Mouse (Mus musculus) common myeloid progenitor, adult 5-6 weeks (primary cell): Measurements from ENCODE around the gene Tax1bp3. TPM values are rescaled to one million over a fixed set of nuclear protein-coding genes. Genes with fewer than 3 reads are reported as not detected.

ENCODE experiments used
- ATAC-seq: replicated peaks from 2 replicates; pipeline ENCODE4 v1.8.0; 2016; ENCODE audit warnings: low read depth, mild to moderate bottlenecking, moderate TSS enrichment, inconsistent platforms; ENCODE audit not compliant: poor library complexity, severe bottlenecking
- total RNA-seq: library from RNA; stranded (forward); fragments of 200-1000, 187-1606 nt; gene quantifications from 2 replicates; pipeline ENCODE4 v1.2.3, GENCODE M21; 2017

The Tax1bp3 gene
- total RNA-seq: 7.7 and 11.4 TPM in 2 replicates

DNA sequence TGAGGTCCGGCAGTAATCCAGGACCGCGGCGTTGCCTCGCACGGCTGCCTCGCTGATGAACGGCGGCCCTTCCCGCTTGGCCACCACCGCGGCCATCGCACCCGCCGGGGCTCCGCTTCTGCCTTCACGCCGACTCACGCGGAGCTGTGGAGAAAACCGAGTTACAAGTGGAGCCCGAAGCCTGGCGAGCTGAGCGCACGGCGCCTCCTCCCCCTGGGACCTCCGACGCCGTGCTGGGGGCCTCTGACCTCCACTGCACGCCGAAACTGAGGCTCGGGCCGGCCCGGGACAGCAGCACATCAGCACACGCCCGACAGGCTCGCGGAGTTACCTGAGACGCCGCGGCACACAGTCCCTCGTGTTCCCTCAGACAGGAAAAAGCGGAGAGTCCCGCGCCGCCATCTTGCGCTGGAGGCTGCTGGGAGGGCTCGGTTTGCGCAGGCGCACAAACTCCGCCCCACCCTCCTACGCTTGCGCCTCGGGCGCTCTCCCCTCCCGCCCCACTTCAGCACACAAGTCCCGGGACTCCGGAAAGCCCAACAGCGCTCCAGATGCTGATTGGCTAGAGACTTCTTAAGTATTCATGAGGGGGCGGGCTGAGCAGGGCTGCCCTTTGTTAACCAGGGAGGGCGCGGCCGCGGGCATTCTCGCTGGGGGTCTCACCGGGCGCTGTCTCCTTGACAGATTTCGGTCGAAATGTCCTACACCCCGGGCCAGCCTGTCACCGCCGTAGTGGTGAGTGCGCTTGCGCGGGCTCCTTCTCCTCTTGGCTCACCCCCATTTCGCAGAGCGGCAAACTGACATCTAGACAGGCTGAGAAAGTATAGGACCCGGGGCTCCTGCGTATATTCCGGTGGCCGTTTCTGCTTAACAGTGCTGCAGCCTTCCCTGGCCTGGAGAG is at the start of gene Tax1bp3, which contains the start of gene Emc6:
Tax1bp3 (plus strand) TSS at position 476 of the 901 bp plus-strand sequence.
Emc6 (minus strand) TSS at position 430 of the 901 bp plus-strand sequence.
- peak; percentile 96 for ATAC-seq

DNA sequence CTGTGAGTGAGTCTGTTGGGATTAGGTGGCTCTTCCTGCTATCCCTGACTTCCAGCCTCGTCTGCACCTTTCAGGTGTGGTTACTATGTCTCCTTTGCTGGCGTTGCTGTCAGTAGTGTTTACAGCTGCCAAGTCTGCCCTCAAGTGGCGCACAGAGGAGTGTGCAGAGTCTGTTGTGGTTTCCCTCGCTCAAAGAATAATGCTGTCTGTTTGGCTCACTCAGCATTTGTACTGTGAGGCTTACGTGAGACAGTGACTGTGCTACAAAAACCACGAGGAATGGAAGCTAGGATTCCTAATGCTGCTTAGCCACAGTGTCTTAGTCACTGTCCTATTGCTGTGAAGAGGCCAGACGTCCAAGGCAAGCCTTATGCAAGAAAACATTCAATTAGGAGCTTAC is 45.9 kb upstream of the Tax1bp3 start:
- peak; percentile 80 for ATAC-seq

DNA sequence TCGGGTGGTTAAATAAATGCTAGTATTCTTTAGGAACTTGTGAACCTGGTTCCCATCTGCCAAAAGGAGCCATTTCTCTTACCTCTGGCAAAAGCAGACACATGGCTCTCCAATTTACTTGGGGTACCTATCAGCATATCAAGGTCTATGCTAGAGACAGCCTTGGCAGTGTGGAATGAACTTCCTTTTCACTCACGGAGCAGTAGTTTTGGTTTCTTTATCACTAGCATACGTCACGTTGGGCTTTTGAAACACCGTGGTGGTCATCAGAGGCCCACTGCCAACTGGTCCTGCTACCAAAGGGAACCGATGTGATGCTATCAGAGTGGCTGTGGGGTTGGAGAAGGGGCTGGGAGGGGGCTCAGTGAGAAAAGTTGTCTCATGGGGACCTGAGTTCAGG is 43.9 kb upstream of the Tax1bp3 start:
- peak; percentile 57 for ATAC-seq

DNA sequence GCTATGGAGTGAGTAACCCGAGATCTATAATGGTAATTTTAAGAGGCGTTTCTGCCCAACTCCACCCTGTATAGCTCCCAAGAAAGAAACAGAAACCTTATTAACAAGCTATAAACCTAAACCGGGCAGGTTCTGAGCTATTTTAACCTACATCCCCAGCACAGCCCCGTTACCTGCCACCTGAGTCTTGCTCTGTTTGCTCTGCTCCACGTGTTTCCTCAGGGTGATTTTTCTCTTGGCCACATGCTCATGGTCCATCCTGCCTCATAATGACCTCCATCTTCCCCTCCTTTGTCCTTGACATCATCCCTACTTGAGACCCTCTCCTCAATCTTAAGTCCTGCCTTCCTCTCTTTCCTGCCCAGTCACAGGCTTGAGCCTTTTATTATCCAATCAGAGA is 42.7 kb upstream of the Tax1bp3 start:
- no peak for ATAC-seq

DNA sequence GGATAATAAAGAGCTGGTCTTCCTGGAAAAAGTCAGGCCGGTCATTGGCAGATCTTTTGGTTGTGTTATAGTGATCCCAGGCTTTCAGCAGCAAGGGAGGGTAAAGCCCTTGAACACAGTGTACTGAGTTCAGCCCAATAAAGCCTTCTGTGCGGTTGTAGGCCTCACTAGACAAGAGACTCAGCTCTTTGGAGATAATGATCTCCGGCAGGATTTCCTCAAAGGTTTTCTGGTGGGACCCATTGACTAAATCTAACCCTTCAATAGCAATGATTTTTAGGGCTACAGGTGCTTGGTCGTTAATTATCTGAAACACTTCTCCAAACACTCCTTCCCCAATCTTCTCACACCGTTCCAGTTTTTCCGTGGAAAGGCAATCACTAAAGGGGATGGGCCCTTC is 40.3 kb upstream of the Tax1bp3 start:
- ATAC-seq: no peak

DNA sequence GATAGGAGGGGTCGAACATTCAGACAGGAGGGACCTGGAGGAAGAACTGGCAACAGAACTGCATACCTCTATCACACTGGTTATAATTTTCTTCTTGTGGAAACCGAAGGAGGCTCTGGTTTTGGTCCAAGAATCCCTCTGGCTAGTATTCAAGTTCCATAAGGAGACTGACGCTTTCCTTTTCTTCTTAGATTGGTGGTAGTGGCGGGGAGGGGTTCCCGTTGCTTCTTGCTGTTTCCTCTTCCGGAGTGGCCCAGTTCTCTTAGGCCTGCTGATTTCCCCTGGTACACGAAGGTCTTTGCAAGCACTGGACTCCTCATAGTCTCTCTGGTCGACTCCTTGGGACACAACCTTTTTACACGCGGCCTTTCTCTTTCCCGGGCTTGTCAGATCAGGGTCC is 39.8 kb upstream of the Tax1bp3 start:
- 0 out of 2 replicates have a peak, but pooled peaks have one; percentile 13 for ATAC-seq

DNA sequence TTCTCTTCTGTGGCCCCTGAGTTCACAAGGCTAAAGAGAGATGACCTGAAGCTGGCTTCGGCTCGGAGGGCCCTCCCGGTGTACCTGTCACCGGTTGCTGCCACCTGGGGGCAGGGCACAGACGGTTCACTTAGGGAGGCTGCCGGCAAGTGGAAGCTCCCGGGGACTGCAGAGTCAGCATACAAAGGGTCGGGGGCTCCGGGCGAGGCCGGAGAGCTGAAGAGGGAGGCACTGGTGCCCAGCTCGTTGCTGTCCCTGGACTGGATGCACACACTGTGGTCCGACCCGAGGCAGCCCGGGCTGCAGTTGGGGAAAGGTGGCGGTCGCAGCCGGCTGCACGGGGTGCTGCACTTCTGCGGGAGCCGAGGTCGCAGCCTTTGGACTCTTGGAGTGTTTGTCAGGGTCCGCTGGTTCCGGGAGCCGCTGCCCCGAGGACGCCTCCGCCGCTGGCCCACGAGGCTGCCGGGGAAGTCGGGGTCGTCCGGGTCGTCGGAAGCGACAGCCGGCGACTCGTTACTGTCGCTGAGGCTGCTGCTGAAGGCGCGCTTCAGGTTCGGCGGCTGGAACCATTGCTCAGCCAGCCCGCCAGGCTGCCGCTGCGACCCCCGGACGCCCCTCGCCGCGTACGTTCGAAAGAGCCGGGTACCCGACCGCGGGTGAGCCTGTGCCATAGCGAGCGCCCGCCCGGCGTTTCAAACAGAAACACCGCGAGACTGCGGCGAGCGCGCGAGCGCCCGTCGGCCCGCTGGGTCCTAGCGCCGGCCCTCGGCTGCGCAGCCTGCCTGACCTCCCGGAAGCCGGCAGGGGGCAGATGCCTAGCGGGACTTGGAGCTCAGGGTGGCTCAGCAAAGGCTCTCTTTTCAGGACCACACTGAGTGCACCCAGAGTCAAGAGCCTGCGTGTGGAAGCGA is 39.0 kb upstream of the Tax1bp3 start, which contains the start of gene Haspin:
Haspin (minus strand) TSS at position 704 of the 911 bp plus-strand sequence.
- peak; percentile 96 for ATAC-seq

DNA sequence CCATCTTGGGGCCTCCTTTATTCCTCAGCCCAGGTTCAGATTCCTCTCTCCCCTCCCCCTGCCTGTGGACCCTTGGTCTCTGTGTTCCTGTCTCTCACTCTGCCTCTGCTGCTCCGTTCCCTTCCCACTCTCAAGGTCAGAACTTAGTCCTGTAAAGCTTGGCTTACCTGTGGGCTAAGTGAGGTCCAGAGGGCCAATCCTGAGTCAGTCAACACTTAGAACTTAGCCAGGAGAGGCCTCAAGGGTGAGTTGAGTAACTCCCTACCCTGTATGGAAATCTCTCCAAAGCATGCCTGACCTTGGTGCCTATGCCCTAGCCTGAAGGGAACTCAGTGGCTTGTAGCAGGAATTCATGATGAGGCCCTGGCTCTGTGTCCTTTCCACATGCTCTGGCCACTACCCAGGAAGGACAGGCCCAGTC is 32.6 kb upstream of the Tax1bp3 start:
- no peak for ATAC-seq

DNA sequence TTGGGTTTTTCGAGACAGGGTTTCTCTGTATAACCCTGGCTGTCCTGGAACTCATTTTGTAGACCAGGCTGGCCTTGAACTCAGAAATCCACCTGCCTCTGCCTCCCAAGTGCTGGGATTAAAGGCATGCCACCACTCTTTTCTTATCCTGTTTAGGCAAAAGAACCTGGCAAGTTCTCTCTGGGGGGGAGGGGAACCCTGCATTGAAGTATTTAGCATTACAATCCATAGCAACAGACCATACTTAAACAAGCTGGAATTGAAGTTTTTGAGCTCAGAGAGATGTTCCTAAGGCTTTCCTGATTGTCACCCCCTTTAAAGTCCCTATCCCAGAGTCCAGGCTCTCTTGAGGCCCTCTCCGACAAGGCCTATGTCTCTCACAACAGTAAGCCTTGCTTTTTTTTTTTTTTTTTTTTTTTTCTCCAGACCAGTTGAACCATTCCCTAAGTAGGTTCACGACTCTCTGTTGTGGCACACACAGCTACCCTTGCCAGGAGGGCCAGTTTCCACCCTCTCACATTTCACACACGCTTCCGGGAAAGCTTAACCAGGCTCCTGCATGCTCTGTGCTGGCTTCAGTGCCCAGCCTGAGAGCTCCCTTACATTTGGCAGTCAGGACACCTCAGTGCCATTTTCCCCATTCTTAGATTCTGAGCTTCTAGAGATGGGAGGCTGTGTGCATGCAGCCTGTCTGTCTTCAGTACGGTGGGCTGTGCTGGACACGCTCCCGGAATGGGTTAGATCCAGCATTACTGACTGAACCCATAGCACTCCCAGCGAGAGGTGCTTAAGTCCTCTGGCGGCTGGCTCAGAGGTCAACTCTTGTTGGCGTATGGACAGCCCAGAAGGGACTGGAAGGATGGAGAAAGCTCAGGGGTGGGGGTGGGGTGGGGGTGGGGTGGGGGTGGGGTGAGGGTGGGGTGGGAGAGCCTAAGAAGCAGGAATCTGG is 30.6 kb upstream of the Tax1bp3 start:
- ATAC-seq: no peak

DNA sequence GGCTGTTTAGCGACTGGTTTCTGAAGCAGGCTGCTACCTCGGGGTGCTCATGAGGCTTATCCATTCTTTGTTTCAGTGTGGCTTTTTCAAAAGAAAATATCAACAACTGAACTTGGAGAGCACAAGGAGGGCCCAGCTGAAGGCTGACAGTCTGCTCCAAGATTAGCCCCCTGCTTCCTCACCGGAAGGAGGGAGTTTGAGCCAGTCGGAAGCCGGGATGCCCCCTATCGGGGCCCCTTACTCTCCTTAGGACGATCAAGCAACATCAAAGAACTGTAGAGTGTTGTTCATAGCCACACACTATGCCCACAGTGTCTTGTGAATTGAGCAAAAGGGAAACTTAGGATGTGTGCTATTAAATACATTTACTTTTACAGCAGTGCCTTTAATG is 29.9 kb upstream of the Tax1bp3 start:
- ATAC-seq: no peak

DNA sequence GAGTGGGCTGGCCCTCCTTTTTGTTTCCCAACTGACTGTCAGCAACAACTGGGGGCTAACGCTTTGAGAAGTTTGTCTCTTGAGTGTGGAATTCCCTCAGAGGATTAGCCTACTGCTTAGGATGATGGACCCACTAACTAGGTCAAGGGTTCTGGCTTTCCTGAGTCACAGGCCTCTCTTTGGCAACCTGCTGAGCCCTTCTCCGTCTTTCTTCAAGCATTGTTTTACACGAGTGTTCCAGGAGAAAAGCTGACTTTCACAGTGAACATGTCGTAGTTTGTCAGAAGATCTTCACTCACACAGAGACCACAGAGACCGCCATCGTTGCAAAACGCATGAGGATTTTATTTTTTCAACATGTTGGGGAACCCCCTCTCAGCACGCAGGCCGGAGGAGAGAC is 28.7 kb upstream of the Tax1bp3 start:
- no peak for ATAC-seq

DNA sequence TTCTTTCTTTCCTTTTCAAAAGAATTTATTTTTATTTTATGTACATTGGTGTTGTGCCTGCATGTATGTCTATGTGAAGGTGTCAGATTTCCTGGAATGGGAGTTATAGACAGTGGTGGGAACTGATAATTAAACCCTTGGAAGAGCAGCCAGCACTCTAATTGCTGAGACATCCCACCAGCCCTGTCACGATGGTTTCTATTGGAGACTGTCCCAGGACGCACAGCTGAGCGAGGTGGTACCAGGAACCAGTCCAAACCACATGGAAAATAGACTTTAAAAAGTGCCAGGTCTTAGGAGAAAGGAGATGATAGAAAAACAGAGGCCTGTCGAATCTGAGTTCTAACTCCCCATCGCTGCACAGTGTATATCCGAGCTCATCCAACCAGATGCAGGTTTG is 21.8 kb upstream of the Tax1bp3 start:
- no peak for ATAC-seq

DNA sequence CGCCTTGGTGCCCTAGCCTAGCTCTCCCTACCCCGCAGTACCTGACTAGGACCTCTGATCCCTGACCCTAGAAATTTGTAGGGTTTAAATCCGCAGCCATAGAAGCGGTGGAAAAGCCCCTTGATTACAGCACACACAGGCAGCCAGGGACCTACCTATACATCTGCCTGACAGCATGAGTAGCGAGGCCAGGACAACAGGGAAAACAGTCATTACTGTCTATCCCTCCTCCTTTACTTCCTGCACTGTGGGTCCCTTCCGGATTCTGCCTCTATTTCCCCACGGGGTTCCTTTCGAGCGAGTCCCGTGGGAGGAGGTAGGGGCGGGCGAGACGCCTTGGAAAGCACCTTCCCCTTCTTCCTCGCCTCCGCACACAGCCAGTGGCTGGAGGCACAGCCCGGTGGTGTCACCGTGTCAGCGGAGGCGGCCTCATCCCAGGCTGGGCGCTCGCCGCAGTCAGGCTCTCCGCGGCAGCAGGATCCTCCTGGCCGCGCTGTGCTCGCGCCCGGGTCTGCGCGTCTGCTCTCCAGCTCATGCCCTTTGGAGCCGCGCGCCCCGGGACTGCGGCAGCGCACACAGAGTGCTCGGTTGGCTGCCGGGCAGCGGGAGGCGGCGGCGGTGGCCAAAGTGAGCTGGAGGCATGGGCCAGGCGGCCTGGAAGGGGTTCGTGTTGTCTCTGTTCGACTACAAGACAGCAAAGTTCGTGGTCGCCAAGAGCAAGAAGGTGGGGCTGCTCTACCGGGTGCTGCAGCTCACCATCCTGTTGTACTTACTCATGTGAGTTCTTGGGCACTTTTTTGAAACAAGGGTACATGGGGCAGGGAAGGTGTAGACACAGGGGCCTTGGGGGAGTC is 16.7 kb upstream of the Tax1bp3 start, which contains the start of gene P2rx5:
P2rx5 (plus strand) TSS at position 465 of the 854 bp plus-strand sequence.
- ATAC-seq: peak; percentile 61

DNA sequence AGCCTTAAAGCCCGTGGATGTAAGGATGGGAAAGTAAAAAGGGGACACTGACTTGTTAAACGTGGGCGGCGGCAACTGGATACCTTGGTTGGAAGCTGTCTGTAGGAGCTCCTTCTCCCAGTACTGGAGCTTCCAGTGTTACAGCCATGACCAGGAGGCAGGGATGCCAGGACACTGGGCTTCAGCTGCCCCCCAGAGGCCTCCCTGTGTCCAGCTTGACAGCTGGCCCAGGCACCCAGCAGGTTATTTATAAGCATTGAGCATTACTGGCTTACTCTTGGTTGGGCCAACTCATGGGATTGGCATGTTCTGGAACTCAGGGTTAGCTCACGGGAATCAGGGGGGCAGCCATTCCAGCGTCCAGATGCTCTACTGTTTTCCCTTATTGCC is 16.1 kb upstream of the Tax1bp3 start:
- ATAC-seq: no peak

DNA sequence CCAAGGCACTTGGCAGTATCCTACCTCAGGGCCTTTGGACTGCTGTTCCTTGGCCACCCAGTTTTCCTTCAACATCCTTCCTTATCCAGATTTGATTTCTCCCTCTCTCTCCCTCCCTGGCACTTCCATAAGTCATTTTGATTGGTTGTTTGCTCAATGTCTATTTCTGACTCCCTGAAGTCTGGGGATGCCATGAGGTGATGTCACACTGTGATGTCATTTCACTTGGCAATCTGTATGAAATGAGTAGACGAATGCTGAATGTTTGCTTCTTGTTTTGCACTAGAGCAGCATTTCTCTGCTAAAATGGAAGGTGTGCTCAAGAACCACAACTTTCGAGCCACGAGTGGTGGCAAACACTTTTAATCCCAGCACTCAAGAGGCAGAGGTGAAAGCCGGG is 15.3 kb upstream of the Tax1bp3 start:
- no peak for ATAC-seq

DNA sequence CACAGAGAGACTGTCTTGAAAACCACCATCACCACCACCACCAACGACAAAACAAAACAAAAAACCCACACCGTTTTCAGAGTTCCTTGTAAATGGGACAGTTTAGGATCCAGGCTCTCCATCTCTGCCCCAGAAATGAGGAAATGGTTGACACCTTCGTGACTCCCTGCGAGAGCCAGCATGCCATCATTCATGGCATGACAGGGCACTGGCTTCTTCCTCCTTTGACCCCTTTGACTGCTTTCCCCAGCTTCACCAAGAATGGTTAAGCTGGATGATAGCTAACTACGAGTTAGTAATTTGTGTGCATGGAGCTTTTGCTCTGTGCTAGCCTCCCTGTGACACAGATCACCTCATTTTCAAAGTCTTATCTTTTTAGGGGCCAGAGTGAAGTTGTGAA is 14.6 kb upstream of the Tax1bp3 start:
- peak; percentile 57 for ATAC-seq

DNA sequence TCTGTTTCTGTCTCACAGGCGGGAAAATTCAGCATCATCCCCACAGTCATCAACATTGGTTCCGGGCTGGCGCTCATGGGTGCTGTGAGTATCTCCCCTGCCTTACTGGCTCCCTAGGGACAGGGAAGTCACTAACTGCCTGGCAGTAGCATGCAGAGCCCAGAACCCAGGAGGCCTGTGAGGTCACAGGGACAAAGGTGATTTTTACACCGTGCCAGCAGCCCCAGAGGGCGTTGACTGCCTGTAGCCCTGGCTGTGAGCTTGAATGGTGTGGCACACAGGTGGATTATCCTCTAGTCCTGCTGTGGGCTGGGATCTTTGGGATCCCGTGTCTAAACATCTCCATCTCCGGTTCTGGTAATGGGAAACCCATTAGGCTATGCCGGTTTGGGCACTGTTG is 8.8 kb upstream of the Tax1bp3 start:
- ATAC-seq: no peak

DNA sequence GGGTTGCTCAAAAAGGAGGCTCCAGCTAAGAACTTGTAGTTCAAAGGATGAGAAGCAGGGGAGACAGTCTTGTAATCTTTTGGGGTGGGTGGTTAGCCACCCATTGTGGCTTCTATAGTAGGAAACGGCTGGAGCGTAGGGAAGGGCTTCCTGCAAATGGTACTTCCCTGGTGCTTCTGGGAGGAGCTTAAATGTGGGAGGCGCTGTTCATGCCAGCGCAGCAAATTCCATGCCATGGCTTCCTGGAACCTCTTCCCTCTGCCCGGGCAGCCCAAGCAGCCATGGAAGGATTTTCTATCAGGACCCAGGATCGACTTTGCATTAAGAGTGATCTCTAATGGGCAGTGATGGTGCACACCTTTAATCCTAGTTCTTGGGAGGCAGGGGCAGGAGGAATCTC is 8.3 kb upstream of the Tax1bp3 start:
- no peak for ATAC-seq

DNA sequence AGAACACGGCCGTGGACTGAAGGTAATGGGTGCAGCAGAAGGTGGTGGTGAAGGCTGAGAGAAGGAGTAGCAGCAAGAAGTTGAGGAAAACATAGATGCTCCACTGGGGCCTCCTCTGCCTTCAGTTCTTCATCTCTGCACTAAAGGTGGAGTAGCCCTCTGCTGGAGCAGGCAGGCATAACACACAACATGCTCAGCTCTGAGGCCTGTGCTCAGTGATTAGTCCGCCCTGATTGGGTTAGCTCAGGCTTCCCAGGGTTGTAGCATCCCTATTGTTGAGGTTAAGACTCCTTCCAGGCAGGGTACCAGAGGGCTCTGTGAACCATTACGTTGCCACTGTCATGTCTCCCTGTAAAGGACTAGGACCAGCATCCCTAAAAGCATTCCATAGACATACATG is 7.7 kb upstream of the Tax1bp3 start:
- ATAC-seq: peak; percentile 89
